Mouse (Mus musculus): Measurements from ENCODE around the gene C1qbp. TPM values are rescaled to one million over a fixed set of nuclear protein-coding genes. Genes with fewer than 3 reads are reported as not detected.

The C1qbp gene
- polyA plus RNA-seq (2014; fragmentation: Nextera tagmentation; extraction: Ambion mirVana): 246 and 255 TPM in 2 replicates

DNA sequence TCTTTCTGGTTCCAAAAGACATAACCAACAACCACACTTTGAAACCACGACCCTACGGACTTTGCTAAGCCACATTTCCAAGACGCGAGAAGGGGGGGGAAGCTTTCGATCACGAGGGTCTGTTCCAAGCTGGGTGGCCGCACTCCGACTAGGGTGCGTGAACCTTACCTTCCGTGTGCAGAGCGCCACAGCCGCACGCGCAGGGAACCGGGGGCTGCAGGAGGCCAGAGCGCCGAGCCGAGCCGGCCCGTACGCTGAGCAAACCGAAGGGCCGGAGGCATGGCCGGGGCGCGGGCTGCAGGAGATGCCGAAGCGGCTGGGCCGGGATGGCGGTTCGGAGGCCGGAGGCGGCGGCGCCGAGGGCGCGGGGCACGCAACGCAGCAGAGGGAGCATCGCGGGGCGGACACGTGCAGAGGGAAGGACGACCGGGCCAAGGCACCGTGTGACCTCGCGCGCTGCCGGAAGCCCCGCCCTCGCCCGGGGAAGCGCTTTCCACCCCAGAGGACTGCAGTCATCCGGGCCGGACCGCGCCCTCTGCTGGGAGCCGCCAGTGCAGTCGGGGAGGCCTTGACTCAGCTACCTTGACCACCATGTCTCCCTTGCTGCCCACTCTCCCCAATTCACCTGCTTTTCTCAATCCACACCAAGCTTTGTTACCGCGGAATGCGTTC, at the start of gene C1qbp:
TSS of gene C1qbp (minus strand) at position 470 of the 672 bp plus-strand sequence.
- H3K36me3 ChIP-seq (ENCODE audit: control insufficient read depth, insufficient read depth, low read length): peaks cover 32% of the 10 kb centered on the region
- H3K27ac ChIP-seq (ENCODE audit: low read depth, low read length): no peak within 1 kb of the TSS
- H3K9ac ChIP-seq (ENCODE audit: low read length): peak within 1 kb of the TSS; percentile 90
- DNase-seq (ENCODE audit: low spot score, missing footprints) (peak; percentile 100), ATAC-seq (ENCODE audit: low FRiP score) (peak; percentile 97)
- peak within 1 kb of the TSS; percentile 99 for H3K4me3 ChIP-seq (ENCODE audit: low read depth, low read length)
- H3K27me3 ChIP-seq (ENCODE audit: control insufficient read depth, insufficient read depth, low read length): no peaks in the 10 kb centered on the region
- H3K4me1 ChIP-seq (ENCODE audit: control insufficient read depth, insufficient read depth, low read length): peaks cover 8% of the 10 kb centered on the region
- H3K9me3 ChIP-seq (ENCODE audit: control insufficient read depth, low read length): no peaks in the 10 kb centered on the region
- WGBS: under 1% methylated on average over 62 of the region's 64 CpGs
- H3K4me2 ChIP-seq: peak within 1 kb of the TSS; percentile 67

DNA sequence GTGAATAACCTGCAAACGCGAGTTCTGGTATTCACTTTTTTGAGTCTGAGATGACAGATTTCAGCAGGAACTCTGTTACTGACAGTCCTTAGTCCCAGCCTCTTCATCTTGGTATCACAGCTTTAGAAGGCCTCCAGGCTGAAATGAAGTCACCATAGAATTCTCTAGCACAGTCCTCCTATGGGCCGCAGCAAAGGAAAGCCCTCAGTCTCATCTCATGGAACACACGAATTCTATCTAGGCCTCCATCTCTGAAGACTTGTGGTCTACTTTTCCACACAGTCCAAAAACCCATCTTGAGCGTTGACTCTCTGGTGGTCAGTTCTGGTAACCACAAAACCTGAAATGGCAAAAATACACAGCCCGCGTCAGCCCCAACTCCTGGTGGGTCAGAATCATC, 49.2 kb upstream of the C1qbp start:
- Histone ChIP-seq H3K4me1 (ENCODE audit: control insufficient read depth, insufficient read depth, low read length) (peaks cover 11% of the 10 kb centered on the region), H3K27ac (ENCODE audit: low read depth, low read length) (peak overlapping the region; percentile 90), H3K4me3 (ENCODE audit: low read depth, low read length) (peak overlapping the region; percentile 50), H3K9me3 (ENCODE audit: control insufficient read depth, low read length) (no peaks in the 10 kb centered on the region), H3K36me3 (ENCODE audit: control insufficient read depth, insufficient read depth, low read length) (peaks cover 5% of the 10 kb centered on the region; the same call in 1 of the 2 replicates), H3K27me3 (ENCODE audit: control insufficient read depth, insufficient read depth, low read length) (no peaks in the 10 kb centered on the region; the same call in 1 of the 2 replicates), H3K4me2 (peak overlapping the region; percentile 51), H3K9ac (ENCODE audit: low read length) (peak overlapping the region; percentile 75)
- ATAC-seq (ENCODE audit: low FRiP score): no peak
- DNase-seq (ENCODE audit: low spot score, missing footprints): peak; percentile 87
- 66% methylated on average over 7 of the region's 7 CpGs for WGBS

- no peak for ATAC-seq (ENCODE audit: low FRiP score)
Observed at GRCm38 (mm10) chr11:71029403-71030118, 46.7 kb upstream of the C1qbp start.

GRCm38 (mm10) chr11:71028280-71028679, 45.5 kb upstream of the C1qbp start:
- H3K9ac ChIP-seq (ENCODE audit: low read length): no peak overlapping the region
- DNase-seq (ENCODE audit: low spot score, missing footprints): no peak
- H3K4me1 ChIP-seq (ENCODE audit: control insufficient read depth, insufficient read depth, low read length): peaks cover 11% of the 10 kb centered on the region
- no peak overlapping the region for H3K4me2 ChIP-seq
- no peak for ATAC-seq (ENCODE audit: low FRiP score)
- H3K27ac ChIP-seq (ENCODE audit: low read depth, low read length): no peak overlapping the region
- no peaks in the 10 kb centered on the region; the same call in 1 of the 2 replicates for H3K27me3 ChIP-seq (ENCODE audit: control insufficient read depth, insufficient read depth, low read length)
- peaks cover 21% of the 10 kb centered on the region for H3K36me3 ChIP-seq (ENCODE audit: control insufficient read depth, insufficient read depth, low read length)
- no peak overlapping the region for H3K4me3 ChIP-seq (ENCODE audit: low read depth, low read length)
- no peaks in the 10 kb centered on the region for H3K9me3 ChIP-seq (ENCODE audit: control insufficient read depth, low read length)
- 89% methylated on average over 3 of the region's 3 CpGs for WGBS

More at GRCm38 (mm10) chr11:71029403-71030118, 46.7 kb upstream of the C1qbp start:
- no peak overlapping the region for H3K4me3 ChIP-seq (ENCODE audit: low read depth, low read length)
- H3K9me3 ChIP-seq (ENCODE audit: control insufficient read depth, low read length): no peaks in the 10 kb centered on the region
- H3K27ac ChIP-seq (ENCODE audit: low read depth, low read length): no peak overlapping the region
- no peak overlapping the region for H3K4me2 ChIP-seq
- H3K36me3 ChIP-seq (ENCODE audit: control insufficient read depth, insufficient read depth, low read length): peaks cover 21% of the 10 kb centered on the region
- H3K9ac ChIP-seq (ENCODE audit: low read length): no peak overlapping the region
- no peaks in the 10 kb centered on the region; the same call in 1 of the 2 replicates for H3K27me3 ChIP-seq (ENCODE audit: control insufficient read depth, insufficient read depth, low read length)
- DNase-seq (ENCODE audit: low spot score, missing footprints): no peak
- WGBS: 71% methylated on average over 3 of the region's 3 CpGs
- peaks cover 11% of the 10 kb centered on the region for H3K4me1 ChIP-seq (ENCODE audit: control insufficient read depth, insufficient read depth, low read length)

DNA sequence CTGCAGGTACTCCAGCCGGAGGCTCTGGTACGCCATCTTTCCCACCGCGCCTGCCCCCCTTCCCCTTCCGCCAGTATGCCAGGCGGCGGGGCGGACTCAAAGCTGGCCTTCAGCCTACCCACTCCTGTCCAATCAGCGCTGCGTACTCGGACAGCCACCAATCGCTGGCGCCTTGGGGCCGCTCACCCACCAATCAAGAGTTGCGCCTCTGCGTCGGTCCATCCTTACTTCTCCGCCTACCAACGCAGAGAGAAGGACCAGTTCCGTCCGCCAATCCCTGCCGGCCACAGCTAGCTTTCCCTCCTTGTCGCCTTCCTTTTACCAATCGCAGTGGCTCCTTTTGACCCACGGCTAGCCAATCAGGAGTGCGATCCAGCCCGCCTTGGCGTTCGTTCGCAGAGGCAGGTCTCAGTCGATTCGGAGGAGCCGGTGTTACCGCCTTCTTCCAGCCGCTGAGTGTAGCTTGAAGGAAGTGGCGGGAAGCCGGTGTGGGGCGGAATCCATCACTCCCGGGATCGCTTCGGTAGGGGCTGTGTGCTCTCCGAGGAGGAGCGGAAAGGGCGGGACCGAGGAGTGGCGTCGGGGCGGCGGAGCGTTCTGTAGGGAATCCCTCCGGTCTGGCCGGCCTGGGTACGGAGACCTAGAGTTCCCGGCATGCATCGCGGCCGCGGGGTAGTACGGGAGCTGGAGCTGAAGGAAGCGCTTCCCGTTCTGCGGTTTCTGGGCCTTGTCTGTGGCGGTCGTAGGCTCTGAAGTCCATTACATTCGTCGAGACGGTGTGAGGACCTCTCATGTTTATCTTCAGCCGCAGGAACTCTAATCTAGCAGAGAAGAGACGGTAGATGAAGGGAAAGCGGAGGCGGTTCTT, 36.6 kb upstream of the C1qbp start, which contains the start of the genes Mis12 and Derl2:
TSS of gene Mis12 (plus strand) at position 411 of the 868 bp plus-strand sequence.
TSS of gene Derl2 (minus strand) at position 641 of the 868 bp plus-strand sequence.
- Histone ChIP-seq H3K36me3 (ENCODE audit: control insufficient read depth, insufficient read depth, low read length) (no peaks in the 10 kb centered on the region; the same call in 1 of the 2 replicates), H3K9ac (ENCODE audit: low read length) (peak within 1 kb of the TSS; percentile 88), H3K27me3 (ENCODE audit: control insufficient read depth, insufficient read depth, low read length) (no peaks in the 10 kb centered on the region), H3K4me3 (ENCODE audit: low read depth, low read length) (peak within 1 kb of the TSS; percentile 58), H3K27ac (ENCODE audit: low read depth, low read length) (peak within 1 kb of the TSS; percentile 87), H3K9me3 (ENCODE audit: control insufficient read depth, low read length) (no peaks in the 10 kb centered on the region), H3K4me2 (peak within 1 kb of the TSS; percentile 93), H3K4me1 (ENCODE audit: control insufficient read depth, insufficient read depth, low read length) (peaks cover 19% of the 10 kb centered on the region)
- under 1% methylated on average over 71 of the region's 71 CpGs for WGBS
- peak; percentile 100 for ATAC-seq (ENCODE audit: low FRiP score)
- DNase-seq (ENCODE audit: low spot score, missing footprints): peak; percentile 99

- WGBS: 7% methylated on average over 28 of the region's 28 CpGs
Observed at GRCm38 (mm10) chr11:71018416-71019200, 35.8 kb upstream of the C1qbp start.

DNA sequence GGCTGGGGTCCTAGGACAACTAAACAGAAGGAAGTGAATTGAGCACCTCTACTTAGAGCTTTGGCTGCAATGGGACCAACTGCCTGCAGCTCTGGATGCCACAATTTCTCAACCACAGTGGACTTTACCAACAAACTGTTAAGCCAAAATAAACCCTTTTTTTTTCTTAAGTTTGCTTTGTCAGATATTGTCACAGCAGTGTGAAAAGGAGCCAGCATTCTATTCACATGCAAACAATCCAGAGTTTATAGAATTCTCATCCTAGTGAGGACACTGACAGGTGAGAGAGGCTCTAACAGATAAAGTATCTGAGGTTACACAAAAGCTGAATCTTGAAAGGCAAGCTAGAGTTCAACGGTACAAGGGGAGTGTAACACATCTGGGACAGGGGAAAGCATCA, 34.2 kb upstream of the C1qbp start:
- no peak overlapping the region for H3K9ac ChIP-seq (ENCODE audit: low read length)

More at GRCm38 (mm10) chr11:71018416-71019200, 35.8 kb upstream of the C1qbp start:
- Histone ChIP-seq H3K4me3 (ENCODE audit: low read depth, low read length) (peak overlapping the region; percentile 58), H3K27ac (ENCODE audit: low read depth, low read length) (no peak overlapping the region), H3K9ac (ENCODE audit: low read length) (peak overlapping the region; percentile 76), H3K27me3 (ENCODE audit: control insufficient read depth, insufficient read depth, low read length) (no peaks in the 10 kb centered on the region), H3K4me1 (ENCODE audit: control insufficient read depth, insufficient read depth, low read length) (peaks cover 19% of the 10 kb centered on the region), H3K9me3 (ENCODE audit: control insufficient read depth, low read length) (no peaks in the 10 kb centered on the region), H3K36me3 (ENCODE audit: control insufficient read depth, insufficient read depth, low read length) (no peaks in the 10 kb centered on the region; the same call in 1 of the 2 replicates), H3K4me2 (peak overlapping the region; percentile 87)
- DNase-seq (ENCODE audit: low spot score, missing footprints): no peak
- ATAC-seq (ENCODE audit: low FRiP score): peak; percentile 53

DNA sequence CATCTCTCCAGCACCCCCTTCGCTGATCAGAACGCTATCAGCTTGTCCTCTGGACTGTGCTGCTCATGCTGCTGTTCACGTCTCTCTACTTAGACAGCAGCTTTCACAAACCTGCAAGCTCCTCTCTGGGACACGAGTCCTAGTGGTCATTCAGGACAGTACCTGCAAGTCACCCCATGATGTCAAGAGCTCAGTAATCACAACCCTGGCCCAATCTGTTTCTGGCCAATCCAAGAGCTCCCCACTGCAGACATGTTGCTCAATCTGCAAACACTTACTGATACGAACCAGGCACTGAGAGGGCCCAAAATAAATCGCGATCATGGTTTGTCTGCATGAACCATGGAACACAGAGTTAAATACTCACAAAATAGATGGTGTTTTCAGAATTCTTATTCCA, 29.9 kb upstream of the C1qbp start:
- Histone ChIP-seq H3K9me3 (ENCODE audit: control insufficient read depth, low read length) (no peaks in the 10 kb centered on the region), H3K9ac (ENCODE audit: low read length) (no peak overlapping the region), H3K36me3 (ENCODE audit: control insufficient read depth, insufficient read depth, low read length) (peaks cover 8% of the 10 kb centered on the region), H3K27me3 (ENCODE audit: control insufficient read depth, insufficient read depth, low read length) (no peaks in the 10 kb centered on the region), H3K4me1 (ENCODE audit: control insufficient read depth, insufficient read depth, low read length) (peaks cover 2% of the 10 kb centered on the region; the same call in 1 of the 2 replicates), H3K27ac (ENCODE audit: low read depth, low read length) (no peak overlapping the region), H3K4me3 (ENCODE audit: low read depth, low read length) (no peak overlapping the region), H3K4me2 (no peak overlapping the region)
- no peak for DNase-seq (ENCODE audit: low spot score, missing footprints)
- 95% methylated on average over 7 of the region's 7 CpGs for WGBS
- no peak for ATAC-seq (ENCODE audit: low FRiP score)

More for the DNA sequence above, 34.2 kb upstream of the C1qbp start:
- ATAC-seq (ENCODE audit: low FRiP score): no peak
- H3K9me3 ChIP-seq (ENCODE audit: control insufficient read depth, low read length): no peaks in the 10 kb centered on the region
- peaks cover 19% of the 10 kb centered on the region for H3K4me1 ChIP-seq (ENCODE audit: control insufficient read depth, insufficient read depth, low read length)
- no peak overlapping the region for H3K4me3 ChIP-seq (ENCODE audit: low read depth, low read length)
- H3K4me2 ChIP-seq: no peak overlapping the region
- H3K36me3 ChIP-seq (ENCODE audit: control insufficient read depth, insufficient read depth, low read length): peaks cover 3% of the 10 kb centered on the region
- H3K27ac ChIP-seq (ENCODE audit: low read depth, low read length): no peak overlapping the region
- H3K27me3 ChIP-seq (ENCODE audit: control insufficient read depth, insufficient read depth, low read length): no peaks in the 10 kb centered on the region
- 97% methylated on average over 1 of the region's 1 CpGs for WGBS
- DNase-seq (ENCODE audit: low spot score, missing footprints): no peak
